Mouse (Mus musculus): Measurements from ENCODE around the gene Glt1d1.

GRCm38 (mm10) chr5:127592406-127592805 is 39.7 kb upstream of the Glt1d1 start:
- TF ChIP-seq POLR2A (IDR thresholded peaks at IDR 0.05; ENCODE audit: insufficient read depth, low read depth, low read length): no peak
- TF ChIP-seq CTCF (IDR thresholded peaks at IDR 0.05): no peak
- no peak for TF ChIP-seq EP300 (IDR thresholded peaks at IDR 0.05; ENCODE audit: insufficient read depth, low read depth, low read length)
